Comparison of ENCODE assay signal across 15 mouse cellular contexts in the genomic region with DNA sequence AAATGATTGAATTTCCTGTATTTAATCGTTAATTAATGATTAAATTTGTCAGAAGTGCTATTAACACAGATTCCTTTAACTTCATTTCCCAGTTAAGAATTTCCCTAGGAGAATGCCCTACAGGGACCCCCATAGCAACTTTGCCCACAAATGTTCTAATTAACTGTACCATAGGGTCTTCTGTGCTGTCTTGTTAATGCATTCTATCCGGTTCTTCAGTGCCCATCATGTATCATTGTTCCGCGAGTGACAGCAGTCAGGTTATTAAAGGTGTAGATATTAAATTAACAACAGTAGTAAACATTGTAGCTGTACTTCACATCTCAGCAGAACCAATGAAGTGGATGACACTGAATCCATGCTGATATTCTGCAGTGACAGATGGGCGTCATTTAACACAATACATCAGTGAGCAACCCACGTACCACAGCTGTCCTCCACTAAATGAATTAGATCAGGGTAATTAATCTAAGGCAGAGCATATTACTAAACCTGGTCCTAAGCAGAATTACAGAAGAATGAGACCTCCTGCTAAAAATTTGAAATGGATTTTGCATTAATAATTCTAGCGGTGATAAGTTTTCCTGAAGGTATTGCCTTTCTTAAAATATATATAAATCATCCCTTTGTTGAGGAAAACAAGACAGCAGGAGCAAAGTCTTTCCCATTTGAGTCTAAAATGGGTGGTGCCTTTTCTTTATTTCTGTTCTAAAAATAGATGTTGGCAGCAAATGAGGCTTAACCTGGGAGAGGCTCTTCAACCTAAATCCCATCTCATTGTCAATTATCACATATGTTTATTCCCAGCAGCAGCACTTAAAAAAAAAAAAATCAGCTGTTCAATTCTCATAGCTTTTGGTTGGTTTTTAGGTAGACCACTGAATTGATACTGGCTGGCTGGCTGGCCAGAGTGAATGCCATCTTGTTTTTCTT.
A peak's percentile ranks its signal among the peaks of the same experiment; 100 is the strongest.
DNase-seq lines count a peak whose midpoint lies in the region; ATAC-seq lines count a peak whose summit lies in the region.
"Had no signal": no experiment of that assay in that cellular context is flagged by ENCODE, and none has a peak within 500 bp of the region (broad histone marks: within the 10 kb centered on the region; RNA-seq: fewer than 3 reads in every experiment).

No protein-coding gene starts in this region.

- H3K36me3 ChIP-seq in forebrain, embryonic 13.5 days (ENCODE audit: poor library complexity, severe bottlenecking), result no peaks in the 10 kb centered on the region
- H3K36me3 ChIP-seq in forebrain, embryonic 15.5 days, result no peaks in the 10 kb centered on the region
- H3K36me3 ChIP-seq in hindbrain, embryonic 13.5 days, result no peaks in the 10 kb centered on the region
- no peaks in the 10 kb centered on the region for H3K36me3 ChIP-seq in neural tube, embryonic 13.5 days
- H3K36me3 ChIP-seq: G1E had no signal

- no peaks in the 10 kb centered on the region for H3K4me1 ChIP-seq in forebrain, embryonic 13.5 days
- H3K4me1 ChIP-seq in forebrain, embryonic 15.5 days, result no peaks in the 10 kb centered on the region
- H3K4me1 ChIP-seq in hindbrain, embryonic 13.5 days (replicated peaks), result no peaks in the 10 kb centered on the region
- 0 out of 2 replicates have a peak, but pooled peaks cover 3% of the 10 kb centered on the region for H3K4me1 ChIP-seq in neural tube, embryonic 13.5 days (replicated peaks)

- H3K27me3 ChIP-seq in forebrain, embryonic 13.5 days, result no peaks in the 10 kb centered on the region
- no peaks in the 10 kb centered on the region for H3K27me3 ChIP-seq in forebrain, embryonic 15.5 days
- no peaks in the 10 kb centered on the region for H3K27me3 ChIP-seq in hindbrain, embryonic 13.5 days
- H3K27me3 ChIP-seq in neural tube, embryonic 13.5 days, result no peaks in the 10 kb centered on the region

- H3K27ac ChIP-seq in forebrain, embryonic 13.5 days, result no peak overlapping the region
- no peak overlapping the region for H3K27ac ChIP-seq in forebrain, embryonic 15.5 days (replicated peaks)
- peak overlapping the region; percentile 59; the same call in 1 of the 2 replicates for H3K27ac ChIP-seq in hindbrain, embryonic 13.5 days
- H3K27ac ChIP-seq in neural tube, embryonic 13.5 days (replicated peaks), result 0 out of 2 replicates have a peak overlapping the region, but pooled peaks have one; percentile 9
- H3K27ac ChIP-seq: liver, embryonic 14.5 days had no signal

- no peaks in the 10 kb centered on the region for H3K9me3 ChIP-seq in forebrain, embryonic 13.5 days (replicated peaks)
- no peaks in the 10 kb centered on the region for H3K9me3 ChIP-seq in forebrain, embryonic 15.5 days
- no peaks in the 10 kb centered on the region for H3K9me3 ChIP-seq in hindbrain, embryonic 13.5 days
- H3K9me3 ChIP-seq in neural tube, embryonic 13.5 days, result no peaks in the 10 kb centered on the region
- H3K9me3 ChIP-seq: G1E had no signal

- ATAC-seq in forebrain, embryonic 13.5 days, result peak; percentile 82; the same call in 1 of the 2 replicates
- no peak for ATAC-seq in forebrain, embryonic 15.5 days (replicated peaks)
- ATAC-seq in hindbrain, embryonic 13.5 days (ENCODE audit: low FRiP score), result peak; percentile 96
- ATAC-seq in neural tube, embryonic 13.5 days (ENCODE audit: low read depth), result peak; percentile 97

- no peak overlapping the region for H3K9ac ChIP-seq in forebrain, embryonic 13.5 days
- H3K9ac ChIP-seq in forebrain, embryonic 15.5 days (replicated peaks), result no peak overlapping the region
- H3K9ac ChIP-seq in hindbrain, embryonic 13.5 days, result no peak overlapping the region
- no peak overlapping the region for H3K9ac ChIP-seq in neural tube, embryonic 13.5 days
- H3K9ac ChIP-seq: liver, embryonic 14.5 days had no signal

- peak; percentile 30 to 33 for DNase-seq in layer of hippocampus, adult 8-10 months (ENCODE audit: low spot score in 2 of 2)
- no peak for DNase-seq in adrenal gland, adult 2 months
- DNase-seq in cerebellum, adult 8-10 months, result no peak
- DNase-seq: adrenal gland, postnatal 14 days; kidney, adult 9 months; left cerebral cortex, postnatal 4 days; lung, postnatal 14 days; right cerebral cortex, postnatal 4 days; thymus, adult 2 months had no signal

- H3K4me3 ChIP-seq in forebrain, embryonic 13.5 days, result no peak overlapping the region
- H3K4me3 ChIP-seq in forebrain, embryonic 15.5 days, result no peak overlapping the region
- H3K4me3 ChIP-seq in hindbrain, embryonic 13.5 days, result no peak overlapping the region
- H3K4me3 ChIP-seq in neural tube, embryonic 13.5 days, result no peak overlapping the region

- WGBS in forebrain, embryonic 13.5 days, result 69% methylated on average over 7 of the region's 7 CpGs
- 76% methylated on average over 7 of the region's 7 CpGs for WGBS in forebrain, embryonic 15.5 days
- 33% methylated on average over 7 of the region's 7 CpGs for WGBS in hindbrain, embryonic 13.5 days
- WGBS in neural tube, embryonic 13.5 days, result 30% methylated on average over 7 of the region's 7 CpGs

- H3K4me2 ChIP-seq in forebrain, embryonic 13.5 days, result no peak overlapping the region
- H3K4me2 ChIP-seq in forebrain, embryonic 15.5 days (replicated peaks), result no peak overlapping the region
- H3K4me2 ChIP-seq in hindbrain, embryonic 13.5 days, result peak overlapping the region; percentile 2; the same call in 1 of the 2 replicates
- H3K4me2 ChIP-seq in neural tube, embryonic 13.5 days, result no peak overlapping the region

Comparison
In these comparisons a context has a peak if more than half of its experiments do, and no peak if none do; other contexts are left out.
1. H3K27ac ChIP-seq: peak in hindbrain, embryonic 13.5 days (single experiment) and neural tube, embryonic 13.5 days (single experiment); none in forebrain, embryonic 13.5 days (single experiment) and forebrain, embryonic 15.5 days (single experiment).
2. DNase-seq: peak in layer of hippocampus, adult 8-10 months (2 of 2); none in adrenal gland, adult 2 months (single experiment) and cerebellum, adult 8-10 months (single experiment).